Mouse (Mus musculus): Measurements from ENCODE around the gene Chd5. TPM values are rescaled to one million over a fixed set of nuclear protein-coding genes. Genes with fewer than 3 reads are reported as not detected.
A peak's percentile ranks its signal among the peaks of the same experiment; 100 is the strongest.

Chd5 gene
- polyA plus RNA-seq, 1 experiment from 2014 or later, result 46.7 TPM

GRCm38 (mm10) chr4:152434836-152435235 lies 96.4 kb downstream of the Chd5 start:
- no peaks in the 10 kb centered on the region for H3K9me3 ChIP-seq (ENCODE audit: control insufficient read depth, low read length)
- no peaks in the 10 kb centered on the region for H3K27me3 ChIP-seq (ENCODE audit: control insufficient read depth, insufficient read depth, low read length)
- H3K27ac ChIP-seq, result no peak overlapping the region
- peak; percentile 98 for DNase-seq (ENCODE audit: low spot score)
- no peaks in the 10 kb centered on the region for H3K4me1 ChIP-seq (replicated peaks; ENCODE audit: control insufficient read depth, insufficient read depth, low read length)
- H3K9ac ChIP-seq, result peak overlapping the region; percentile 42
- peak; percentile 92 for ATAC-seq (ENCODE audit: low FRiP score)
- peak overlapping the region; percentile 52 for H3K4me2 ChIP-seq (replicated peaks)
- H3K4me3 ChIP-seq (replicated peaks; ENCODE audit: low read length), result peak overlapping the region; percentile 17; the same call in 1 of the 2 replicates
- H3K36me3 ChIP-seq (replicated peaks; ENCODE audit: control insufficient read depth, insufficient read depth), result no peaks in the 10 kb centered on the region
- WGBS, result 2% methylated on average over 9 of the region's 9 CpGs

- WGBS, result 13% methylated on average over 10 of the region's 10 CpGs
- Histone ChIP-seq H3K4me2 (replicated peaks) (peak overlapping the region; percentile 52), H3K36me3 (replicated peaks; ENCODE audit: control insufficient read depth, insufficient read depth) (no peaks in the 10 kb centered on the region), H3K27me3 (ENCODE audit: control insufficient read depth, insufficient read depth, low read length) (no peaks in the 10 kb centered on the region), H3K9ac (peak overlapping the region; percentile 42), H3K27ac (no peak overlapping the region), H3K4me1 (replicated peaks; ENCODE audit: control insufficient read depth, insufficient read depth, low read length) (no peaks in the 10 kb centered on the region), H3K4me3 (replicated peaks; ENCODE audit: low read length) (peak overlapping the region; percentile 17; the same call in 1 of the 2 replicates), H3K9me3 (ENCODE audit: control insufficient read depth, low read length) (no peaks in the 10 kb centered on the region)
- ATAC-seq (ENCODE audit: low FRiP score) (peak; percentile 64), DNase-seq (ENCODE audit: low spot score) (peak; percentile 88)
Measured at GRCm38 (mm10) chr4:152435255-152435654, 96.8 kb downstream of the Chd5 start.

Other genes with a start within 250 kb of the Chd5 start
- 0.94 and 0.95 TPM in 2 replicates for gene Tnfrsf25, start 222.7 kb upstream of the Chd5 start, polyA plus RNA-seq (2014; fragmentation: Nextera tagmentation; extraction: Ambion mirVana)
- gene Espn, start 186.3 kb upstream of the Chd5 start, polyA plus RNA-seq (2014; fragmentation: Nextera tagmentation; extraction: Ambion mirVana), result 0.25 and 0.40 TPM in 2 replicates
- not detected in 2 replicates for gene Hes2, start 179.8 kb upstream of the Chd5 start, polyA plus RNA-seq (2014; fragmentation: Nextera tagmentation; extraction: Ambion mirVana)
- 352 and 396 TPM in 2 replicates for gene Acot7, start 160.5 kb upstream of the Chd5 start, polyA plus RNA-seq (2014; fragmentation: Nextera tagmentation; extraction: Ambion mirVana)
- 23.1 and 27.8 TPM in 2 replicates for gene Gpr153, start 64.4 kb upstream of the Chd5 start, polyA plus RNA-seq (2014; fragmentation: Nextera tagmentation; extraction: Ambion mirVana)
- gene Hes3, start 47.0 kb upstream of the Chd5 start, polyA plus RNA-seq (2014; fragmentation: Nextera tagmentation; extraction: Ambion mirVana), result 0.24 and 1.2 TPM in 2 replicates
- gene Icmt, start 41.4 kb upstream of the Chd5 start, polyA plus RNA-seq (2014; fragmentation: Nextera tagmentation; extraction: Ambion mirVana), result 20.6 and 22.8 TPM in 2 replicates
- 5.6 and 6.9 TPM in 2 replicates for gene Rnf207, start 19.7 kb upstream of the Chd5 start, polyA plus RNA-seq (2014; fragmentation: Nextera tagmentation; extraction: Ambion mirVana)
- 154 and 178 TPM in 2 replicates for gene Rpl22, start 12.9 kb upstream of the Chd5 start, polyA plus RNA-seq (2014; fragmentation: Nextera tagmentation; extraction: Ambion mirVana)
- gene Nphp4, start 138.1 kb downstream of the Chd5 start, polyA plus RNA-seq (2014; fragmentation: Nextera tagmentation; extraction: Ambion mirVana), result 6.2 and 6.6 TPM in 2 replicates
- 19.6 and 23.7 TPM in 2 replicates for gene Kcnab2, start 139.2 kb downstream of the Chd5 start, polyA plus RNA-seq (2014; fragmentation: Nextera tagmentation; extraction: Ambion mirVana)